Mouse (Mus musculus) thymus, postnatal 4 days (tissue): ENCODE data around the gene Aspm.
"Not testable (repeated sequence)": the region's sequence is repeated elsewhere in the genome, so short reads cannot be mapped to it uniquely, and the experiment has no call there.

ENCODE experiments used
- DNase-seq: peaks from one replicate; pipeline ENCODE4 v3.0.0; 2021

The Aspm gene

DNA sequence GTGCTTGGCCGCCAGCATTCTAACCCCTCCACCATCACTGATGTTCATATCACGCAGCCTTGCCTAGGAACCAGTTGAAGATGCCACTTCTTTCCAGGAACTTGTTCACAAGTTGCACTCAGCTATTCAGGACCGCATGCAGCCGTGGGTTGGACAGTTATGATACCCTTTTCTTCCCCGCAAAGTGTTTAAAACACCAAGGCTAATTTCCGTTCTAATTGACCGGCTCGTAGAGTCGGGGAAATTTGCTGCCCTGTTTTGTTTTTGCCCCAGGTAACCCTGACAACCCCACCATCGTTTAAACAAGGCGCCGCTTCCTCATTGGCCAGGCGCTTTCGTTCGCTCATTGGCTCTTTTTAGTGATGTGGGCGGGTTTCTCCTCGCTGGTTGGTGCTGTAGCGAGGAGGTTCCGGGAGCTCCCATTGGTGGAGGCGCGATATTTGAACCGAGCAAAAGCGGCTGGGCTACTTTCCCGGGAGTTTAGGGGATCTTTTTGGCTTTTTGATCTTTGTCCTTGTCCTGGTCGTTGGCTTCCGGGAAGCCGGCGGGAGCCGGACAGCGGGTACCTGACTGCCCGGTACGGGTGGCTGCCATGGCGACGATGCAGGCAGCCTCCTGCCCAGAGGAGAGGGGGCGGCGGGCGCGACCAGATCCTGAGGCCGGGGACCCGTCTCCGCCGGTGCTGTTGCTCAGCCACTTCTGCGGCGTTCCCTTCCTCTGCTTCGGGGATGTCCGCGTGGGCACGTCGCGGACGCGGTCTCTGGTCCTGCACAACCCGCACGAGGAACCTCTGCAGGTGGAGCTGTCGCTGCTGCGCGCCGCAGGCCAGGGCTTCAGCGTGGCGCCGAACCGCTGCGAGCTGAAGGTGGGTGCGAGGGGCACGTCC, at the start of gene Aspm:
Aspm (plus strand) TSS at position 433 of the 886 bp plus-strand sequence.
- peak; percentile 87 for DNase-seq

DNA sequence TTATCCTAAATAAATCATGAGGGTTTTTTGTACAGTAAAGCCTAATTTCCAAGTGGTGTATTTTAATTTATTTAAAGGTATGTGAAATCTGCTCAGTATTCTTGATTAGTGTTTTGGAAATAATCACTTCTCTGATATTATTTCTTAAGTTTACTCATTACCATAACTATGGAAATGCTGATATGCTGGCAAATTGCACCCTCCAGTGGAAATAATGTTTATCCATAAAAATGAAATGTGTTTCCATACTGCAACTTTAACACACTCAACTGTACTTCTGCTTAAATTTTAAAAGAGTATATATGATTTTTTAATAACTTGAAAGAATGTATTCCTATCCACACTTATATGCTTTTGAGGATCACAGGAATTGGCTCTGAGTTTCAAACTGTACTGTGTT, 48.8 kb upstream of the Aspm start:
- DNase-seq: no peak

DNA sequence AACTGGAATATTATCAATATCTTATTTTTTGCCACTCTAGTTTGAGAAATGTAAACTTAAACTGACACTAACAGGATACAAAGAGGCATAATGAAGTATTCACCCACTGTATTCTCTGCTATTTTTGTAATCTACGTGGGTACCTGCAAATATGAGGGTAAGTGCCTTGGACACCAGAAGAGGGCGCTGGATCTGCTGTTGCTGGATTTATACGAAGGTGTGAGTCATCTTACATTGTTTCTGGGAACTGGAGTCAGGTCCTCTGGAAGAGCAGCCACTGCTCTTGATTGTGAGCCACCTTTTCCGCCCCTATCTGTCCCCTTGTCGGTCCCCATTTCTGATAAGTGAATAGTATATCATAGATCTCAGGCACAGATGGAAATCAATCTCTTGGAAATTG, 46.9 kb upstream of the Aspm start:
- DNase-seq: no peak

DNA sequence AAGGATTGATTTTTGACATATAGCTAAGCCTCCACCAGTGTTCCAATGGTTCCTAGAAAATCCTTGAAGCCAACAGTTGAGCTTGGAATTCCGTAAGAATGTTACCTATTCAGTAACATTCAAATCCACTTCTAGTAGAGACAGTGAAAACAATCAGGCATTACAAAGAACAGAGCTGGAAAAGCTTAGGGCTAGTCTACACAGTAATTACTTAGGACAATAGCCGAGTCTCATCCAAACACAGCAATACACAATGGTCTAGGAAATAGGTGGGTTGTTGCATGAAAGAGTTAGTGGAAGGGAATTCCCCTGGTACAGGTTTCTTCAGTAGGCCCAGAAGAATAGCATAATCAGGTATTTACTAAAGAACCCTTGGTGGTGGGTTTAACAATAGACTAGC, 42.2 kb upstream of the Aspm start:
- DNase-seq: not testable (repeated sequence)

DNA sequence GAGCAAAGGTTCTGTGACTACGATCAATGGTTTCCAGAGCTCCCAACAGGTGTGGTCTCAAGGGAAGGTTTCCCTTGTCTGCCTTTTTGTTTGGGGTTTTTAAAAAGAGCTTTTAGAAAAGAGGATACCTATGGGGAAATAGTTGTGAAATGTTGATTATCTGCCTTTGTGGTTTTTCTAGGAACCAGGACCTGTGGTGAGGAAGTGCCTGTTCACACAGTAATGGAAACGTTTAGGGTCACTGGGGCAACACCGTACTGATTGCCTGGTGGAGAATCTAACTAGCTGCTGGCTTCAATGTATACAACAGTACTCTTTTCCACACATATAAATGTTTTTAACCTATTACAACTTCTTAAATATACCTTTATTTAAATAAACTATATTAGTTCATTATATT, 41.1 kb upstream of the Aspm start:
- DNase-seq: no peak

DNA sequence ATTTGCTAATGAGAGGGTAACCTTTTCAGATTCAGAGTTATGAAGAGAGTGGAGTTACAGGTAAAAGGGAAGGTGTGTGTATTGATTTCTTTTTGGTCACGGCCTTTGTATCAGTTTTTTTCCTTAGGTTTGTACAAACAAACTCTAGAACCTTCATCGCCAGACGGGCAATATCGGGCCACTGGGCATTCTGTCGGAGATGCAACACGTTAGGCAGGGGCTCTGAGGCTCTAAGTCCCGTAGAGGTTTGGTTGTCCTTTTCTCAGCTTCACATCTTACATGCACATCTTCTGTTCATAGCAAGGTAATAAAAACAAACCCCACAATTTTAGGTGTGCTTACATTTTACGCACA, 33.1 kb upstream of the Aspm start:
- no peak for DNase-seq

DNA sequence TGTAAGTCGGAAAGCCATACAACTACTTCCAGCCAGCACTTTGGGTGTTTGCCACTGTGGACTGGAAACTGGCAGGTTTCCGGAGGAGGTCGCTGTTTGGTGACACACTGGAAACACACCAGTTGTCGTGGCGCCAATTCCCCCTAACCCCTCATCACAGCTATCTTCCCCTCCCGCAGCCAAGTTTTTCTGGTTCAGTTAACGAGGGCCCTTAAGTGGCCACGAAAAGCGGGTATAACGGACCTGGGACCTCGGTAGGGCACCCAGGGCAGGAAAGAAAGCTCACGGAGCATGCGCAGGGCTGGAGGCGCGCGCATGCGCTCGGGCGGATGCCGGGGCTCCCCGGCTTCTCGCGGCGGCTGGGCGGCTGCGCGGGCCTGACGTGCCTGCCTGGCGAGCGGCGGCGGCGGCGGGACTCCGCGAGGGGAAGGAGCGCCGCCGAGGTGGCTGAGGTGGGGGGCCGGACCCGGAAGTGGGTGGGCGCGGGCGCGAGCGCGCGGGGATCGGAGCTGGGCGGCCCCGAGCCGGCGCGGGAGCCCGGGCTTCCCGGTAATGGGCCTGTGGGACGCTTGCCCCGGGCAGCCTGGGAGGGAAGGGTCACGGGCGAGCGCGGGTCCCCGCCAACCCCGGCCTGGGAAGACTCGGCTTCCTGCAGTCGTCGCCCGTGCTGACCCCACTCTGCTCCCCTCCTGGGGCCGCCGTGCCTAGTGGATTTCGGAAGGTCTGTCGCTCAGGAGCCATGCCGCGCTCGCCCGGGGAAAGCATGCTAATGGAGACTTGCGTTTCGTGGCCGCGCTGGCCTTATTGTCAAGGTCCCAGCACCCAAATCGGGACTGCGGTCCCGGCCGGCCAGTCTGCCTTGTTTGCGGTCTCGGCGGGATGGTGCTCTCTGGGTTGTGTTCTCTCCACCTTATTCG, 32.4 kb upstream of the Aspm start, which contains the start of gene Zbtb41:
Zbtb41 (plus strand) TSS at position 414 of the 917 bp plus-strand sequence.
- DNase-seq: peak; percentile 93

DNA sequence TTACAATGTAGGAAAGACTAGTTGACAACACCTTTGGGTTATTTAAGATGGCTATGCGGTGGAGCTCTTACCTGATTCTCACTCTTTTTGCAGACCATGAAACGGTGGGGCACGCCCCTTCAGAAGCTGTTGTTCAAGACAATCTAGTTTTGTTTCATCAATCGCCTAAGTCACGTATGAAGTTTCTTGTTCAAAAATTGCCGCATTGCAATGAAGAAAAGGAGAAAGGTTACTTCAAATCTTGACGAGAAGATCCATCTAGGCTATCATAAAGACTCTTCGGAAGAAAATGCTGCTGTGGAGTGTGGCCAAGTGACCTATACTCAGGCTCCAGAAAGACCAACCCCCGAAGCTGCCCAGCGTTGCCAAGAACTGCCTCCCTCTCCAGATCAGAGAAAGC, 31.6 kb upstream of the Aspm start:
- DNase-seq: peak; percentile 44

DNA sequence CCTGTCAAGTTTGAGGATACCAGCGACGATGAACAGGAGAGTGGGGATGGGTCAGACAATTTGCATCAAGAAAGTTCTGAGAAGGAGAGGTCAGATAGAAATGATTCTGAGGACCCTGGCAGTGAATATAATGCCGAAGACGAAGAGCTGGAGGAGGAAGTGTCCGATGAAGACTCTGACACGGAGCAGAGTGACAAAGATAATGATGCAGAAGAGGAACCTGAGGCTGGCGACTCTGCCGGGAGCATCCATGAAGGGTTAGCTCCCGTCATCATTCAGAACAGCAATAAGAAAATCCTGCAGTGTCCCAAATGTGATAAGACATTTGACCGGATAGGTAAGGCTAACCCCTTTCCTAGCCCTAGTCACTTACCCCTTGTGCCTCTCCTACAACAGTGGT, 30.6 kb upstream of the Aspm start:
- DNase-seq: no peak

DNA sequence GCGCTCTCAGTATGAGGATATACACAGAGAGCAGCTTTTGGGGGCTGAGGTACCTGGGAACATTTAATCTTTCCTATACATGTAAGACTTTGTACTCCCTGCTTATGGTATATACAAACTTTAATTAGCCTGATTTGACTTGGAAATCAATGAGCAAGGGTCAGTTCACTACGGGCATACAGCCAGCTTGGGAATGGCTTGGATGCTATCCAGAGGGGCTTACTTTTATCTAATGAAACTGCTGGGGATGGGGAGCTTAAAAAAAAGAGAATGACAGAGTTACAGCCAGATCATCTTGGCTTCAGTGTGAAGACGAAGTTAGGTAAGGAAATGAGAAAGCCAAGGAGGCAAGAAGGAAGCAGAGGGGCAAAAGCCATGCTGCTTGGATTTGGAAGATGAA, 29.6 kb upstream of the Aspm start:
- no peak for DNase-seq

DNA sequence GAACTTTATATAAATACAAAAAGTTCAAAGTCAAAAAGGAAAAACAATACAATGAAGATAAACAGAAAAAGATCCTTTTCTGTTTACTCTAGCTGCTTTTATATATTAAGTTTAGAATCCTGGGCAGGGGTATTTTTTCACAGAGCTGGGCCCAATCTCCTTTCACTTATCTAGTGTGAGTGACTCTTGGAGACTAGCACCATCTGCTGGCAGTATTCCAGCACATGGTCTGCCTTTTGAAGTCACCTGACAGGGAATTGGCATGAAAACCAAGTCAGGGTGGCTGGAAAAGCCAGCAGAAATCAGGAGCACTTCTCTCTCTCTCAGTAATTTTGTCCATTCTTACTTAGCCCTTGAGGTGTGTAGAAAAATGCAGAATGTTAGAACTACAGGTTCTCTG, 16.2 kb upstream of the Aspm start:
- peak; percentile 44 for DNase-seq

DNA sequence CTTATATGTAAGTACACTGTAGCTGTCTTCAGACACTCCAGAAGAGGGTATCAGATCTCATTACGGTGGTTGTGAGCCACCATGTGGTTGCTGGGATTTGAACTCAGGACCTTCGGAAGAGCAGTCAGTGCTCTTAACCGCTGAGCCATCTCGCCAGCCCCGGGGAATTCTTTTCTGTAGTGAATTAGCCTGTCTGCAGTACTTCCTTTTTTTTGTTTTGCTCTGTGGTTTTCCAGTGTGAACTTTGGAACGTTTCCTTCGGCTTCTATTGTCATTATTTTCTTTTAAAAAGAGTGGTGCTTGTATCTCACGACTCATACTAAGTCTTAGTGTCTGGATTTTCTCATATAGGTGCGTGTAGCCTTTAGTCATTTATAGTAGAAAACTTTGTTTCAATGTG, 11.5 kb upstream of the Aspm start:
- DNase-seq: not testable (repeated sequence)

DNA sequence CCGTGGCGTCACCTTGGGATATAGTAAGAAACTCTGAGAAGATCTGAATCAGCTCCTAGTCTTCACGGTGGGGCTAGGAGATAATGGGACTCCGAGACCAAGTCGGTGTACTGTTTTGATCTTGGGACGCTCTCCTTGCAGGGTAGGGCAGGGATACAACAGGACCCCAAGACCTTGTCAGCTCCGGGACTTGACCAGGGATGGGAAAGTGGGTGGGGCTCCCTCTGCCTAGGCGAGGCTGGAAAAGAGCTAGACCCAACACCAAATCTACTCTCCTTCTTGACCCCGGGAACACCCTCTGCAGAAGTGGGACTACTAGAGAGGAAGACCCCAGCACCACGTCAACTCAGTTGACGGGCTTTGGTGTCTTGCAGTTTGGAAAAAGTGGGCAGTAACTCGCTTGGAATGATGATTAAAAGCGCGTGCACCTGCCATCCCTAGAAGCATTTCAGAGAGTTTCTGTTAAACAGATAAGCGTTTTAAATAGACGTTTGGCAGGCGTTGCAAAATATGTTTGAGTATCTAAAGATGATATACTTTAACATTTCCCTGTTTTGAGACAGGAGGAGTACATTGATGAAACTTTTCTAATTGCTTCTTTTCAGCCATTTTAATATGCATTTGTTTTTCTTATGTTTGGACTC, 776 bp downstream of the Aspm start:
- DNase-seq: no peak

DNA sequence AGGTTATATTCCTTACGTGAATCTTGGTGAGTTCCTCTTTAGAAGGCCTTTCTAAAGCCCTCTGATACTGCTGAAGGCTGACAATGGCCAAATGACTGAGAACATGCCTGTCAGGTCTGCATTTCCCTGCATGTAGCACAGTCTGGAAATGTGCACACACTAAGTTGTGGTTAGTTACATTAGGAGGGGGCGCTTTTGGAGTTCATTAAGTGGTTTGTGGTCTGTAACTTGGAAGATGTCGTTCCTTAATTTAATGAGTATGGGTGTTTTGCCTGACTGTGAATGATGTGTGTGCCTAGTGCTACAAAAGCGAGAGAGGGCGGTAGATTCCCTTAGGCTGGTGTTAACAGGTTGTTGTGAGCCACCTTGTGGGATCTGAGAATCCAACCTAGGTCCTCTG, 6.2 kb downstream of the Aspm start:
- no peak for DNase-seq

DNA sequence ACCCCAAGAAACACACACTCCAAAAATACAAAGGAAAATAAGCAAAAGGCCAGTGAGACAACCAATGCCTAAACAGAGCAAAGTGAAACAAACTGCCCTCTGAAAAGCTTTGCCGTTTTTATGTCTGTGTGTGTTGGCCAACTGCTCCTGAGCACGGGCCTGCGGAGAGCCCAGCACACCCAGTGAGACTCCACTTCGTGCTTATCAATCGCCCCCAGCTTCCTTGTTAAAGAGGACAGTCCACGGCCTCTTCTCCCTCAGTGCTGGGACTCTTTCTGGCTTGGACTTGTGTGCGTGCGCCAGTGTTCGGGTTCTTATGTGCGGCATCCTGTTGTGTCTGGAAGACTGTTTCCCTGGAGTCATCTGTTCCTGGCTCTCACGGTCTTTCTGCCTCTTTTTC, 11.4 kb downstream of the Aspm start:
- no peak for DNase-seq

DNA sequence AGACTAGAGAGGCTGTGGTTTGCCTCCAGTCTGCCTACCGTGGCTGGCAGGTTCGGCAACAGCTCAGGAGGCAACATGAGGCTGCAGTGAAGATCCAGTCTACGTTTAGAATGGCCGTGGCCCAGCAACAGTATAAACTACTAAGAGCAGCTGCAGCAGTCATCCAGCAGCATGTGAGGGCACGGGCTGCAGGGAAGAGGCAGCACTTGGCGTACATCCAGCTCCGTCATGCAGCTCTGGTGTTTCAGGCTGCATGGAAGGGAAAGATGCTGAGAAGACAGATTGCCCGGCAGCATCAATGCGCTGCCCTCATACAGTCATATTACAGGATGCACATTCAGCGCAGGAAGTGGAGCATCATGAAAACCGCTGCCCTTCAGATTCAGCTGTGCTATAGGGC, 24.3 kb downstream of the Aspm start:
- DNase-seq: no peak

DNA sequence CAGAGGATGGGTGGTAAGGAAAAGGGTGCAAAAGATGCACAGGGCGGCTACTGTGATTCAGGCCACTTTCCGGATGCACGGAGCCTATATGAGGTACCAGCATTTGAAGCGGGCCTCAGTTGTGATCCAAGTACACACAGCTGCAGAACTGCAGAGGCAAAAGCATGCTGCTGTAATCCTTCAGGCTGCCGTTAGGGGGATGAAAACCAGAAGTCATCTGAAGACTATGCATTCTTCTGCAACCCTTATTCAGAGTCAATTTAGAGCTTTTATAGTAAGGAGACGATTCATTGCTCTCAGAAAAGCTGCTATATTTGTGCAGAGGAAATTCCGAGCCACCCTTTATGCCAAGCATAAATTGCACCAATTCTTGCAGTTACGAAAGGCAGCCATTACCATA, 25.7 kb downstream of the Aspm start:
- DNase-seq: no peak

DNA sequence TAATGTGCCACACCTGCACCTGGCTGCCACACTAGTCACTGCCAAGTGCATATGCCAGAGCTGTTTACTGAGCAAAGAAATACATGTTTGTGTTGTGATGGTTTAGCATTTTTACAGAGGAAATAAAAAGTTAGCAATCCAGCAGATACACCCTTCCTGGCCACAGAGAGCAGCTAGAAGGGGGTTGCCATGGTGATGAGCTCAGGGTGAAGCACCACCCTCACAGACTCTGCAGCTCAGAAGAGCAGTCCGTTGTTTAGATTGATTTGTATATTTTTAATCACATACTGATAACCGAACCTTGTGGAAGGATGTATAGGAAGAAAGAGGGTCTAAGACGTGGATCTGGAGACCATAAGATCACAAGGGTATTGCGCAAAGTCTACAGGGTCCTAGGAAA, 26.6 kb downstream of the Aspm start:
- no peak for DNase-seq

DNA sequence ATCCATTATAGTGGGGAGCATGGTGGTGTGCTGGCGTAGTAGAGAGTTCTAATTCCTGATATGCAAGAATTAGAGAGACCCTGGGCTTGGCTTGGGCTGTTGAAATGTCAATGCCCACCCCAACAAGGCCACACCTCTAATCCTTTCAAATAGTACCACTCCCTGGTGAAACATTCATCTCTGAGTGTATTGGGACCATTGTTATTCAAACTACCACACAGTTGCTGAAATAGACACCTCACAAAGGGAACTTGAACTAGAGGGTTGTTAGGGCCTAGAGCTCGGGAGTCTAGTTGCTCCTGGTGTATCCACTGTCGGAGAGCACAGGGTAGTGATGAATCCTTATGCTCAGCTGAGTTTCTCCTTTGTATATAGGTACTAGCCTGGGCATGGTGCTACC, 40.1 kb downstream of the Aspm start:
- no peak for DNase-seq

DNA sequence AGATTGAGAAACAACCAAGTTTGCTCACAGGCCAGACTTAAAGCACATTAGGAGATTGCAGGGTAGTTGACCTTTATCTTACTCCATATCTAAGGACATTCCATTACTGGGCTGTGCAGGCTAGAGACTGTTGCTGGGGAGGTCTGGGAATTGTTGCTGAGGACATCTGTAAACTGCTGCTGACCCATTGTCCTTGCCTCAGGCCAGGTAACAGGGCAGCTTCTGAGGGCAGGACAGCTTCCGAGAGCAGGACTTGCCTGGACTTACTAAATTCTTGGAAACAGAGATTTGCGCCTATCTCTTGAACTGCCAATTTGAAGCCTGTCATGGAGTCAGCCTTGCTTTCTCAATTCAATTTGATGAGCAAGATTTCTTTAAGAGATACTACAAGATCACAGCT, 40.8 kb downstream of the Aspm start:
- no peak for DNase-seq

DNA sequence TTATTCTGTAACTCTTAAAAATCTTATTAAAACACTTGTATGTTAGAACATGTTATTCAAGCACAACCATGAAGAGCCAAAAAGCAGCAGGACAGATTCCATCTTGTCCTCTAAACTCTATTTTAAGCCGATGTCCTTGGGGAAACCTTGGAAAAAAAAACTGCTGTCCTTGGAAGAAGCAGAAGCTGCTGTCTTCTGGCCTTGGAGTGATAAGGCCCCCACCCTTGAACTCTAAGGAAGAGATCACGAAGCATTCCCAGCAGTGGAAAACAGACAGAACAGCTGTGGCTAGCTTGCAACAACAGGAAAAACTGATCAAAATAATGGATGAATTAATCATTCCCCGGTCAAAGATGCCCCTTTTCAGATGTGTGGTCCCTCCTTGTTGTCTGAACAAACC, 41.6 kb downstream of the Aspm start:
- no peak for DNase-seq

DNA sequence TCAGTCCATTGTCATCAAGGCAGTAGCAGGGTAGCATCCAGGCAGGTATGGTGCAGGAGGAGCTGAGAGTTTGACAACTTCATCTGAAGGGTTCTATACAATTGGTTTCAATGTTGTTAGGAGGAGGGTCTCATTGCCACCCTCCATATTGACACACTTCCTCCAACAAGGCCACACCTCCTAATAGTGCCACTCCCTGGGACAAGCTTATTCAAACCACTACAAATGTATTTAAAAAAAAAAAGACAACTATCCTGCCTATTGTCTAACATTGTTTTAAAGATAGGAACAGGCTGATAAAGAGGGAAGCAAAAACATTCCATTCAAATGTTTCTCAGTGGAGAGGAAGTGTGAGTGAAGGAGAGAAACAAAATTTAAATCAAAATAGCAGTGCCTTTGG, 45.2 kb downstream of the Aspm start:
- no peak for DNase-seq

DNA sequence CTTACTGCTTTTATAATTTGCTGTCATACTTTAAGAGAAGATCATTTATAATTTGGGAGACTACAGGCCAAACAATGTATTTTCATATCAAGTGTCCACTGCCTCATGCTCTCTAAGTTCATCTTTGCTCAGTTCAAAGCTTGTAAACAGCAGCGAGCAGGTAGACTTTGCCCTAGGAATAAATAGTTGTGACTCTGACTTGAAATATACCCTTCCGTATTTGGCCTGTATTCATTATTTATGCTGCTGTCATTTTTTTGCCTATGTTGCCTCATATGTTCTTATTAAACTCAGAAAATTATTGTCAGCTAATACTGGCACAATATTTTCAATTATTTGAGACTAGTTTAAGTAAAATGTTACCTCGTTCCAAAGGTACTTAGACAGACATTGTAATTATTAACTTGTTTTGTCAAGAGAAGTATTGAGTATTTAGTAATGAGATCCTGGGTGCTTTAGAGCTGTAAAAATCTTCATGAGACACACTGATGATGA, 46.7 kb downstream of the Aspm start, which contains the start of gene F13b:
F13b (plus strand) TSS at position 445 of the 495 bp plus-strand sequence.
- no peak for DNase-seq
